Mouse (Mus musculus) heart, postnatal 0 days (tissue): Measurements from ENCODE around the gene Negr1.

Experiments used
- CTCF ChIP-seq: IDR thresholded peaks from 2 replicates; pipeline ENCODE4 v1.5.1; 2016; ENCODE audit warnings: antibody characterized with exemption, control low read depth, low read depth
- EP300 ChIP-seq: IDR thresholded peaks from 2 replicates; pipeline ENCODE4 v1.6.1; 2016; ENCODE audit warnings: antibody characterized with exemption, low read depth

- TF ChIP-seq CTCF, result no peak
- TF ChIP-seq EP300, result no peak
These were observed 248.2 kb downstream of the Negr1 start for GRCm38 (mm10) chr3:156809836-156810235.
